Mouse (Mus musculus) liver, adult 2 months (tissue): Measurements from ENCODE around the gene Aif1l.

Source experiments
- CTCF ChIP-seq: fragments of 200-500 bp; IDR thresholded peaks from 2 replicates; pipeline ENCODE4 v1.5.1; 2011; ENCODE audit warnings: low read depth, low read length, control low read depth
- POLR2A ChIP-seq: fragments of 200-500 bp; IDR thresholded peaks from 2 replicates; pipeline ENCODE4 v1.6.1; 2011; ENCODE audit warnings: low read length, control low read depth; ENCODE audit not compliant: insufficient read depth; ENCODE audit errors: extremely low read depth

- no peak for TF ChIP-seq CTCF
- no peak for TF ChIP-seq POLR2A
These were observed 4.4 kb upstream of the Aif1l start for GRCm38 (mm10) chr2:31945580-31945979.
